Mouse (Mus musculus) brain, embryonic 14.5 days (tissue): Measurements from ENCODE around the gene Esrp2.

Experiments
- CTCF ChIP-seq: fragments of 200-500 bp; IDR thresholded peaks from 2 replicates; pipeline ENCODE4 v1.5.1; 2012; ENCODE audit warnings: inconsistent platforms, mild to moderate bottlenecking, moderate library complexity, borderline replicate concordance; ENCODE audit not compliant: insufficient read depth, insufficient read length; ENCODE audit errors: extremely low read depth
- POLR2A ChIP-seq: fragments of 200-500 bp; IDR thresholded peaks from 2 replicates; pipeline ENCODE4 v1.6.1; 2012; ENCODE audit warnings: mild to moderate bottlenecking, inconsistent platforms, borderline replicate concordance; ENCODE audit not compliant: poor library complexity, insufficient read depth, insufficient read length, severe bottlenecking; ENCODE audit errors: extremely low read depth

DNA sequence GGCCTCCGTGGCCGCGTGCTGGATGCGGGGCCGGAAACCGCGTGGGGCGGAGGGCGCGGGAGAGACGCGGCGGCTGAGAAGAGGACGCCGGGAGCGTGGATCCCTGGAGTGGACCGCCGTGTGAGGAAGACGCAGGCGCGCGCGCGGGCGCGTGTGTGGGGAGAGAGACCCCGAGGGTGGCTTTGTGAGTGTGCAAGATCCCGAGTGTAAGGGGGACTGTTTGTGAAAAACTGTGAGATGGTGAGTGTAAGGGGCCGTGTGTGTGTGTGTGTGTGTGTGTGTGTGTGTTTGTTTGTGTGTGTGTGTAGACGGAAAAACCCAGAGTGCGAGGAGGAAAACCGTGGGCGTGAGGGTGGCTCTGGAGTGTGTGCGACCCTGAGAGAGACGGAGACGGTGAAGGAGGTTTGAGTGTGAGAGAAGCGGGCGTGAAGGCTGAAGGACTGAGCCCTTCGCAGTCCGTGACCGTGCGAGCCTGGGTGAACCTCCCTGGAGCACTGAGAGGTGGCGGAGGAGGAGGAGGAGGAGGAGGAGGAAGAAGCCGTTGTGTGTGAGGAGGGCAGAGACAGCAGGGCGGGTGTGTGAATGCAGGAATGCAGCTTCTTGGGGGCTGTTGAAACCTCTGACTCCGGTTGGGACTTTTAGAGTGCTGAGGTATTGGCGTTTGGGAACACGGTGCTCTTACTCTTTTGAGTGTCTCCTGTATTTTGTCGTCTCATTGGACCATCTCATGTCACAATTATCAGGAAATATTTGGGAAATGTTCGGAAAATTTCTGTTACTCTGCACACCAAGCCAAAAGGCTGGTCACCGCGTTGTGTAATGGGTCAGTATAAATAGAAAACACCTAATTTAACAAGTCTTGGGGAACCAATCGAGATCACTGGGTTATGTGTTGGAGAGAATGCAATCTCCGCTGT, 32.5 kb upstream of the Esrp2 start:
- TF ChIP-seq POLR2A (no peak), CTCF (no peak)
